Mouse (Mus musculus): ENCODE results near the gene Lenep. TPM values are rescaled to one million over a fixed set of nuclear protein-coding genes. Genes with fewer than 3 reads are reported as not detected.
"Not testable (repeated sequence)": the region's sequence is repeated elsewhere in the genome, so short reads cannot be mapped to it uniquely, and the experiment has no call there.

Gene Lenep
- polyA plus RNA-seq, 1 experiment, result 0.04 TPM

- TF ChIP-seq TAL1 (IDR thresholded peaks at IDR 0.05; ENCODE audit: low read length), result no peak
- TF ChIP-seq GATA1 (IDR thresholded peaks at IDR 0.05; ENCODE audit: low read length), result no peak
- Histone ChIP-seq H3K27me3 (ENCODE audit: control insufficient read depth) (no peaks in the 10 kb centered on the region), H3K36me3 (ENCODE audit: control insufficient read depth) (peaks cover 57% of the 10 kb centered on the region), H3K4me1 (ENCODE audit: control insufficient read depth) (peaks cover 58% of the 10 kb centered on the region), H3K9me3 (ENCODE audit: control insufficient read depth, low read length) (no peaks in the 10 kb centered on the region), H3K4me3 (replicated peaks) (no peak overlapping the region)
These were observed 30.0 kb upstream of the Lenep start for GRCm38 (mm10) chr3:89432606-89433005.

- H3K9me3 ChIP-seq (ENCODE audit: control insufficient read depth, low read length), result no peaks in the 10 kb centered on the region
These were observed 27.9 kb upstream of the Lenep start, which contains the start of gene Pygo2 for GRCm38 (mm10) chr3:89430171-89431159. Gene Pygo2 (plus strand): TSS chr3:89430214.

GRCm38 (mm10) chr3:89429021-89429420 lies 26.4 kb upstream of the Lenep start:
- Histone ChIP-seq H3K36me3 (ENCODE audit: control insufficient read depth) (peaks cover 82% of the 10 kb centered on the region), H3K4me1 (ENCODE audit: control insufficient read depth) (peaks cover 70% of the 10 kb centered on the region)
- not testable (repeated sequence) for H3K27me3 ChIP-seq (ENCODE audit: control insufficient read depth); H3K9me3 ChIP-seq (ENCODE audit: control insufficient read depth, low read length); H3K4me3 ChIP-seq (replicated peaks)

More at GRCm38 (mm10) chr3:89430171-89431159, 27.9 kb upstream of the Lenep start, which contains the start of gene Pygo2:
- TF ChIP-seq GATA1 (IDR thresholded peaks at IDR 0.05; ENCODE audit: low read length), result no peak
- TF ChIP-seq TAL1 (IDR thresholded peaks at IDR 0.05; ENCODE audit: low read length), result no peak
- peak within 1 kb of the TSS; percentile 94 for H3K4me3 ChIP-seq (replicated peaks)
- H3K27me3 ChIP-seq (ENCODE audit: control insufficient read depth), result no peaks in the 10 kb centered on the region
- peaks cover 78% of the 10 kb centered on the region for H3K36me3 ChIP-seq (ENCODE audit: control insufficient read depth)
- peaks cover 63% of the 10 kb centered on the region for H3K4me1 ChIP-seq (ENCODE audit: control insufficient read depth)

DNA sequence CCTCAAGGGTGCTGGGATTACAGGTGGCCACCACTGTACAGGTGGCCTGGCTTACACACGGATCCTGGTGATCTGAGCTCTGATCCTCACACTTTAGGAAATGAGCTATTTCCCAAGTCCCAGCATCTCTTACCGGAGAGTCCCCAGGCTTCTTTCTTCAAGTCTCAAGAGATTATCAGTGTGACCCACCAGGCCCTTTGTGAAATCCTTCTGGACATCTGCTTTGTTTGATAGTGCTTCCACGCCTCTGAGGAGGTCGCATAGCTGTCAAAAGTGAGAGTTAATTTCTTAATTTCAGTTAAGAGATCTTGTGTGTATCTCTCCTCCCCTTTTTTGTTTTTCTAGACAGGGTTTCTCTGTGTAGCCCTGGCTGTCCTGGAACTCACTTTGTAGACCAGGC lies 23.3 kb upstream of the Lenep start:
- Histone ChIP-seq H3K4me1 (ENCODE audit: control insufficient read depth) (peaks cover 84% of the 10 kb centered on the region), H3K9me3 (ENCODE audit: control insufficient read depth, low read length) (no peaks in the 10 kb centered on the region), H3K27me3 (ENCODE audit: control insufficient read depth) (no peaks in the 10 kb centered on the region), H3K4me3 (replicated peaks) (peak overlapping the region; percentile 55), H3K36me3 (ENCODE audit: control insufficient read depth) (peaks cover 81% of the 10 kb centered on the region)
- TF ChIP-seq TAL1 (IDR thresholded peaks at IDR 0.05; ENCODE audit: low read length), result peak; percentile 55; the same call in 2 of the 3 replicates
- 0 out of 2 replicates have a peak, but pooled peaks have one; percentile 8 for TF ChIP-seq GATA1 (IDR thresholded peaks at IDR 0.05; ENCODE audit: low read length)

DNA sequence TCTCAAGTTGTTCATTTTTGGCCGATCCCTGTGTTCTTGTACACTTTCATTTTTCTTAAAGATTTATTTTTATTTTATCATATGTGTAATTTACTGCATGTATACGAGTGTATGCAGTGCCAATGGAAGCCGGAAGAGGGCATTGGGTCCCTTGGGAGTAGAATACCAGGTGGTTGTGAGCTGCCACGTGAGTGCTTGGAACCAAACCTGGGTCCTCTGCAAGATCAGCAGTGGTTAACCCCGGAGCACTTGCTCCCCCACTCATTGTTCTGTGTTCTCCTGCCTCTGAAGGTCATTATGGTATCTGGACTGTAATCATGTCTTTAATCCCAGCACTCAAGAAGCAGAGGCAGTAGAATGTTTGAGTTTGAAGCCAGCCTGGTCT lies 22.5 kb upstream of the Lenep start:
- no peaks in the 10 kb centered on the region for H3K9me3 ChIP-seq (ENCODE audit: control insufficient read depth, low read length)
- H3K27me3 ChIP-seq (ENCODE audit: control insufficient read depth), result no peaks in the 10 kb centered on the region
- peak overlapping the region; percentile 55 for H3K4me3 ChIP-seq (replicated peaks)
- peaks cover 82% of the 10 kb centered on the region for H3K4me1 ChIP-seq (ENCODE audit: control insufficient read depth)
- no peak for TF ChIP-seq TAL1 (IDR thresholded peaks at IDR 0.05; ENCODE audit: low read length)
- no peak for TF ChIP-seq GATA1 (IDR thresholded peaks at IDR 0.05; ENCODE audit: low read length)
- peaks cover 85% of the 10 kb centered on the region for H3K36me3 ChIP-seq (ENCODE audit: control insufficient read depth)

GRCm38 (mm10) chr3:89424416-89425140 lies 22.0 kb upstream of the Lenep start:
- H3K9me3 ChIP-seq (ENCODE audit: control insufficient read depth, low read length), result no peaks in the 10 kb centered on the region
- H3K36me3 ChIP-seq (ENCODE audit: control insufficient read depth), result peaks cover 82% of the 10 kb centered on the region
- TF ChIP-seq GATA1 (IDR thresholded peaks at IDR 0.05; ENCODE audit: low read length), result no peak
- no peak for TF ChIP-seq TAL1 (IDR thresholded peaks at IDR 0.05; ENCODE audit: low read length)
- H3K27me3 ChIP-seq (ENCODE audit: control insufficient read depth), result no peaks in the 10 kb centered on the region
- H3K4me1 ChIP-seq (ENCODE audit: control insufficient read depth), result peaks cover 83% of the 10 kb centered on the region
- H3K4me3 ChIP-seq (replicated peaks), result peak overlapping the region; percentile 55

GRCm38 (mm10) chr3:89422556-89423205 lies 20.1 kb upstream of the Lenep start:
- H3K4me3 ChIP-seq (replicated peaks), result peak overlapping the region; percentile 71
- no peaks in the 10 kb centered on the region for H3K27me3 ChIP-seq (ENCODE audit: control insufficient read depth)
- H3K9me3 ChIP-seq (ENCODE audit: control insufficient read depth, low read length), result no peaks in the 10 kb centered on the region
- TF ChIP-seq TAL1 (IDR thresholded peaks at IDR 0.05; ENCODE audit: low read length), result no peak
- TF ChIP-seq GATA1 (IDR thresholded peaks at IDR 0.05; ENCODE audit: low read length), result no peak
- H3K36me3 ChIP-seq (ENCODE audit: control insufficient read depth), result peaks cover 66% of the 10 kb centered on the region
- H3K4me1 ChIP-seq (ENCODE audit: control insufficient read depth), result peaks cover 86% of the 10 kb centered on the region

DNA sequence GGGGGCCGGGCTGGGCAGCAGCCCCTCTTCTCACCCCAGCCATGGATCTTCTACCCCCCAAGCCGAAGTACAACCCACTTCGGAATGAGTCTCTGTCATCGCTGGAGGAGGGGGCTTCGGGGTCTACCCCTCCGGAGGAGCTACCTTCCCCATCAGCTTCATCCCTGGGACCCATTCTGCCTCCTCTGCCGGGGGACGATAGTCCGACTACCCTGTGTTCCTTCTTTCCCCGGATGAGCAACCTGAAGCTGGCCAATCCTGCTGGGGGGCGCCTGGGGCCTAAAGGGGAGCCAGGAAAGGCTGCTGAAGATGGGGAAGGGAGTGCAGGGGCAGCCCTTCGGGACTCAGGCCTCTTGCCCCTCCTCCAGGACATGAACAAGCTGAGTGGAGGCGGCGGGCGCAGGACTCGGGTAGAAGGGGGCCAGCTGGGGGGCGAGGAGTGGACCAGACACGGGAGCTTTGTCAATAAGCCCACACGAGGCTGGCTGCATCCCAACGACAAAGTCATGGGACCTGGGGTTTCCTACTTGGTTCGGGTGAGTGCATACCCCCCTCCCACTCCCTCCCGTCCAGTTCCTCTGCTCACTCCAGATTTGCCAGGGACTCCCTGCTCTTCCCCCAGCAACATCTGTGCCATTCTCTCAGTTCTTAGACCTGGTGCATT lies 19.3 kb upstream of the Lenep start:
- peak overlapping the region; percentile 71 for H3K4me3 ChIP-seq (replicated peaks)
- peaks cover 84% of the 10 kb centered on the region for H3K4me1 ChIP-seq (ENCODE audit: control insufficient read depth)
- peaks cover 58% of the 10 kb centered on the region for H3K36me3 ChIP-seq (ENCODE audit: control insufficient read depth)
- no peaks in the 10 kb centered on the region for H3K27me3 ChIP-seq (ENCODE audit: control insufficient read depth)
- no peak for TF ChIP-seq TAL1 (IDR thresholded peaks at IDR 0.05; ENCODE audit: low read length)
- no peak for TF ChIP-seq GATA1 (IDR thresholded peaks at IDR 0.05; ENCODE audit: low read length)
- no peaks in the 10 kb centered on the region for H3K9me3 ChIP-seq (ENCODE audit: control insufficient read depth, low read length)

Measured in erythroblast, embryonic 14.5 days (primary cell).